Mouse (Mus musculus): ENCODE measurements around the gene Dnajb14. TPM values are rescaled to one million over a fixed set of nuclear protein-coding genes. Genes with fewer than 3 reads are reported as not detected.

The Dnajb14 gene
- total and polyA plus RNA-seq, 2 experiments = 2.2 to 5.9 TPM

DNA sequence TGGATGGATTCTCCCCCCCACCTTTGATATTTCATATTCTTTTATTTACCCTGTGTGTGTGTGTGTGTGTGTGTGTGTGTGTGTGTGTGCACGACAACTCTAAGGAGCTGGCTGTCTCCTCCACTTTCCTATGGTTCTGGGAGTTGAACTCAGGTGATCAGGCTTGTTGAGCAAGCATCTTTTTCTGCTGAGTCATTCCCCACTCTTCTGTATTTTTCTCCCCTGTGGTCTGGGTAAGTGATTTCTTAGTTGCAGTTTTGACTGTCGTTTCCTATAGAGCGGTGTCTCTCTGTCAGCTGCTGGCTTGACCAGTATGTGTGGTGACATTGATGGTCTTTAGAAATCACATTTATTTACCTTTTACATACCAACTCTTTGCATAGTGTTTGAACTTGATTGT, 11.8 kb downstream of the Dnajb14 start:
- WGBS = 31% methylated on average over 3 of the region's 3 CpGs
- peaks cover 5% of the 10 kb centered on the region; the same call in 1 of the 2 replicates for H3K79me2 ChIP-seq (ENCODE audit: control insufficient read depth, insufficient read depth, low read length)

GRCm38 (mm10) chr3:137880109-137880748, 12.8 kb downstream of the Dnajb14 start:
- DNase-seq (ENCODE audit: extremely low read depth, low read depth, low spot score) = no peak
- no peaks in the 10 kb centered on the region for H3K27me3 ChIP-seq (ENCODE audit: control insufficient read depth, insufficient read depth, low read length)
- H3K36me3 ChIP-seq (ENCODE audit: control insufficient read depth, insufficient read depth, low read length) = peaks cover 2% of the 10 kb centered on the region; the same call in 1 of the 2 replicates
- no peak overlapping the region for H3K9ac ChIP-seq (ENCODE audit: low read depth, low read length)
- peaks cover 5% of the 10 kb centered on the region; the same call in 1 of the 2 replicates for H3K79me2 ChIP-seq (ENCODE audit: control insufficient read depth, insufficient read depth, low read length)
- TF ChIP-seq POLR2A (IDR thresholded peaks at IDR 0.05; ENCODE audit: extremely low read depth, insufficient read depth, low read length) (no peak), CTCF (IDR thresholded peaks at IDR 0.05; ENCODE audit: low read depth, low read length) (no peak)
- no peak overlapping the region for H3K27ac ChIP-seq (replicated peaks; ENCODE audit: insufficient read depth, low read depth, low read length)
- WGBS = 59% methylated on average over 4 of the region's 4 CpGs
- peaks cover 7% of the 10 kb centered on the region for H3K4me1 ChIP-seq (ENCODE audit: control insufficient read depth, insufficient read depth, low read length)
- no peak overlapping the region for H3K4me3 ChIP-seq (ENCODE audit: insufficient read depth, low read depth, low read length)

More for the DNA sequence above, 11.8 kb downstream of the Dnajb14 start:
- Histone ChIP-seq H3K9ac (ENCODE audit: low read depth, low read length) (no peak overlapping the region), H3K36me3 (ENCODE audit: control insufficient read depth, insufficient read depth, low read length) (peaks cover 2% of the 10 kb centered on the region; the same call in 1 of the 2 replicates), H3K4me3 (ENCODE audit: insufficient read depth, low read depth, low read length) (no peak overlapping the region), H3K27ac (replicated peaks; ENCODE audit: insufficient read depth, low read depth, low read length) (no peak overlapping the region), H3K27me3 (ENCODE audit: control insufficient read depth, insufficient read depth, low read length) (no peaks in the 10 kb centered on the region), H3K4me1 (ENCODE audit: control insufficient read depth, insufficient read depth, low read length) (peaks cover 7% of the 10 kb centered on the region)
- peak; percentile 33 for DNase-seq (ENCODE audit: extremely low read depth, low read depth, low spot score)
- TF ChIP-seq CTCF (IDR thresholded peaks at IDR 0.05; ENCODE audit: low read depth, low read length) (no peak), POLR2A (IDR thresholded peaks at IDR 0.05; ENCODE audit: extremely low read depth, insufficient read depth, low read length) (no peak)

- WGBS = 92% methylated on average over 5 of the region's 5 CpGs
- peaks cover under 1% of the 10 kb centered on the region; the same call in 1 of the 2 replicates for H3K36me3 ChIP-seq (ENCODE audit: control insufficient read depth, insufficient read depth, low read length)
- H3K9ac ChIP-seq (ENCODE audit: low read depth, low read length) = no peak overlapping the region
- TF ChIP-seq POLR2A (IDR thresholded peaks at IDR 0.05; ENCODE audit: extremely low read depth, insufficient read depth, low read length) (no peak), CTCF (IDR thresholded peaks at IDR 0.05; ENCODE audit: low read depth, low read length) (no peak)
- no peak overlapping the region for H3K27ac ChIP-seq (replicated peaks; ENCODE audit: insufficient read depth, low read depth, low read length)
- H3K4me1 ChIP-seq (ENCODE audit: control insufficient read depth, insufficient read depth, low read length) = peaks cover 7% of the 10 kb centered on the region
- no peak overlapping the region for H3K4me3 ChIP-seq (ENCODE audit: insufficient read depth, low read depth, low read length)
- no peak for DNase-seq (ENCODE audit: extremely low read depth, low read depth, low spot score)
- peaks cover 3% of the 10 kb centered on the region; the same call in 1 of the 2 replicates for H3K79me2 ChIP-seq (ENCODE audit: control insufficient read depth, insufficient read depth, low read length)
- H3K27me3 ChIP-seq (ENCODE audit: control insufficient read depth, insufficient read depth, low read length) = no peaks in the 10 kb centered on the region
Observed at GRCm38 (mm10) chr3:137881093-137881492, 13.6 kb downstream of the Dnajb14 start.

GRCm38 (mm10) chr3:137887961-137888360, 20.5 kb downstream of the Dnajb14 start:
- Histone ChIP-seq H3K36me3 (ENCODE audit: control insufficient read depth, insufficient read depth, low read length) (peaks cover 2% of the 10 kb centered on the region; the same call in 1 of the 2 replicates), H3K27me3 (ENCODE audit: control insufficient read depth, insufficient read depth, low read length) (no peaks in the 10 kb centered on the region), H3K4me3 (ENCODE audit: insufficient read depth, low read depth, low read length) (no peak overlapping the region), H3K79me2 (ENCODE audit: control insufficient read depth, insufficient read depth, low read length) (no peaks in the 10 kb centered on the region; the same call in 1 of the 2 replicates), H3K27ac (replicated peaks; ENCODE audit: insufficient read depth, low read depth, low read length) (no peak overlapping the region), H3K9ac (ENCODE audit: low read depth, low read length) (no peak overlapping the region), H3K4me1 (ENCODE audit: control insufficient read depth, insufficient read depth, low read length) (no peaks in the 10 kb centered on the region)
- TF ChIP-seq CTCF (IDR thresholded peaks at IDR 0.05; ENCODE audit: low read depth, low read length) = no peak
- no peak for TF ChIP-seq POLR2A (IDR thresholded peaks at IDR 0.05; ENCODE audit: extremely low read depth, insufficient read depth, low read length)
- 49% methylated on average over 7 of the region's 7 CpGs for WGBS
- peak; percentile 47 for DNase-seq (ENCODE audit: extremely low read depth, low read depth, low spot score)

DNA sequence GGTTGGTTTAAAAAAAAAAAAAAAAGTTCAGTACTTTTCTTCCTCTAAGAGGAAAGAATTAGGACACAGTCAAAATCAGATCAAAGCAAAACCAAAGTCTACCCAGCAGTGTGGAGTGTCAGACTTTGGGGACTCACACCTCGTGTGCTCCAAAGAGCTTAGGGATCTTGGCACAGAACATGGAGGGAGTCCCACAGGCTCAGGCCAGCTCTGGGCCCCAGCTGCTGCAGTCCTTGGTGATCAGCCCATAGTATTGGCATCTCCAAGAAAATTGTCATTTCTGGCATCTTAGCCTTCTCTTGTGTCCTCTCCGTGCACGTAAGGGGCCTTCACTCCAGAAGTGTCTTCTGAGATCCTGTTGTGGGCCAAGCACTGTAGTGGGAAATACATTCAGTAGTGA, 23.6 kb downstream of the Dnajb14 start:
- Histone ChIP-seq H3K27me3 (ENCODE audit: control insufficient read depth, insufficient read depth, low read length) (no peaks in the 10 kb centered on the region), H3K27ac (replicated peaks; ENCODE audit: insufficient read depth, low read depth, low read length) (no peak overlapping the region), H3K79me2 (ENCODE audit: control insufficient read depth, insufficient read depth, low read length) (no peaks in the 10 kb centered on the region), H3K9ac (ENCODE audit: low read depth, low read length) (no peak overlapping the region), H3K4me3 (ENCODE audit: insufficient read depth, low read depth, low read length) (no peak overlapping the region), H3K4me1 (ENCODE audit: control insufficient read depth, insufficient read depth, low read length) (no peaks in the 10 kb centered on the region), H3K36me3 (ENCODE audit: control insufficient read depth, insufficient read depth, low read length) (peaks cover 6% of the 10 kb centered on the region; the same call in 1 of the 2 replicates)
- no peak for TF ChIP-seq CTCF (IDR thresholded peaks at IDR 0.05; ENCODE audit: low read depth, low read length)
- no peak for TF ChIP-seq POLR2A (IDR thresholded peaks at IDR 0.05; ENCODE audit: extremely low read depth, insufficient read depth, low read length)
- 88% methylated on average over 3 of the region's 3 CpGs for WGBS
- no peak for DNase-seq (ENCODE audit: extremely low read depth, low read depth, low spot score)

DNA sequence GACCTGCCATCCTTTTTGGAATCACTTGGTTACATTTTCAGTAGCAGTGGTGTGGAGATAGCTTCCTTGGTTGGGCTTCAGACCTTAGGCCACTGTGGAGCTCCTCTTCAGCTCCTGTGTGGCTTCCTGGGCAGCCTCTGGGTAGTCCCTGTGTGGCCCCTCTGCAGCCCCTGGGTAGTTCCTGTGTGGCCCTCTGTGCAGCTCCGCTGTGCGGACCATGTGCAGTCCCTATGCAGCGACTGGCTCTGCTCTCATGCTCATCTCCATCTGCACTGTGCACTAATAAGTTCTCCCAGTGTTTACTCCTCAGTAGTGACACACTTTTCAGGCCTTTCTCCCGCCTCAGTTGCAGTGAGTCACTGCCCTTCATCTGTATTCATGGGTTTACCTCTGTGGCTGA, 24.6 kb downstream of the Dnajb14 start:
- Histone ChIP-seq H3K9ac (ENCODE audit: low read depth, low read length) (no peak overlapping the region), H3K79me2 (ENCODE audit: control insufficient read depth, insufficient read depth, low read length) (no peaks in the 10 kb centered on the region), H3K27ac (replicated peaks; ENCODE audit: insufficient read depth, low read depth, low read length) (no peak overlapping the region), H3K27me3 (ENCODE audit: control insufficient read depth, insufficient read depth, low read length) (no peaks in the 10 kb centered on the region), H3K36me3 (ENCODE audit: control insufficient read depth, insufficient read depth, low read length) (peaks cover 4% of the 10 kb centered on the region; the same call in 1 of the 2 replicates), H3K4me3 (ENCODE audit: insufficient read depth, low read depth, low read length) (no peak overlapping the region), H3K4me1 (ENCODE audit: control insufficient read depth, insufficient read depth, low read length) (no peaks in the 10 kb centered on the region)
- TF ChIP-seq POLR2A (IDR thresholded peaks at IDR 0.05; ENCODE audit: extremely low read depth, insufficient read depth, low read length) (no peak), CTCF (IDR thresholded peaks at IDR 0.05; ENCODE audit: low read depth, low read length) (no peak)
- DNase-seq (ENCODE audit: extremely low read depth, low read depth, low spot score) = no peak
- WGBS = 97% methylated on average over 4 of the region's 4 CpGs

All from liver, adult 2 months (tissue).